Mouse (Mus musculus) embryonic fibroblast, embryonic 13.5 days (primary cell): Measurements from ENCODE around the gene Gm9817. TPM values are rescaled to one million over a fixed set of nuclear protein-coding genes. Genes with fewer than 3 reads are reported as not detected.
A peak's percentile ranks its signal among the peaks of the same experiment; 100 is the strongest.
"Not testable (repeated sequence)": the region's sequence is repeated elsewhere in the genome, so short reads cannot be mapped to it uniquely, and the experiment has no call there.

Source experiments
- H3K27ac ChIP-seq: 2 replicates; pipeline ENCODE4 v1.5.1; 2012; ENCODE audit warnings: low read length, control low read depth, inconsistent platforms; ENCODE audit not compliant: insufficient read depth
- H3K4me1 ChIP-seq: 2 replicates; pipeline ENCODE4 v1.6.1; 2011; ENCODE audit warnings: low read length; ENCODE audit not compliant: control insufficient read depth, insufficient read depth
- H3K4me3 ChIP-seq: 2 replicates; pipeline ENCODE4 v1.5.1; 2011; ENCODE audit warnings: mild to moderate bottlenecking, control low read depth, low read length; ENCODE audit not compliant: insufficient read depth
- CTCF ChIP-seq: IDR thresholded peaks from 2 replicates; pipeline ENCODE4 v1.5.1; 2011; ENCODE audit warnings: mild to moderate bottlenecking, control low read depth, low read length, moderate library complexity, borderline replicate concordance; ENCODE audit not compliant: insufficient read depth
- POLR2A ChIP-seq: IDR thresholded peaks from 2 replicates; pipeline ENCODE4 v1.6.1; 2011; ENCODE audit warnings: low read depth, mild to moderate bottlenecking, control low read depth, low read length, moderate library complexity
- polyA plus RNA-seq: library from polyadenylated mRNA; stranded (reverse); fragments of >200 nt; gene quantifications from 2 replicates; pipeline ENCODE4 v1.2.4, GENCODE M21; 2011; ENCODE audit warnings: low read depth; ENCODE audit not compliant: missing spikeins, insufficient read length

Gene Gm9817
- polyA plus RNA-seq: not detected in 2 replicates

DNA sequence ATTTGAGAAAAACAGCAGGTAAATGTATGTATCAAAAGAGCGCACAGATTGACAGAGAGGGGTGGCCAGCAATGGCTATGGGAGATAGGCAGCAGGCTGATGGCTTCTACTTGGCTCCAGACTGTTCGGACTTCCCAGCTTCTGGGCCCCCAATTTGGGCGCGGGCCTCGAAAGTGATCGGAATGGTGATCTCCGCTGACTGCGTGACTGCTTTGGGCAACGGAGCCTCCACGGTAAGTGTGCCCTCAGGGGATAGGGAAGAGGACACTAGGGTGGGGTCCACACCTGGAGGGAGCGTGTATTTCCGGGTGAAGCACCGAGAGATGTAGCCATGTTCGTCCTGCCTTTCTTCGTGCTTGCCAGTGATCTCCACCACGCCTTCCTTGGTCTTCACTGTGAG lies at the start of gene Gm9817:
Gm9817 (plus strand) TSS at position 301 of the 400 bp plus-strand sequence.
- not testable (repeated sequence) for H3K27ac ChIP-seq, H3K4me1 ChIP-seq, H3K4me3 ChIP-seq

- Histone ChIP-seq H3K4me3 (no peak overlapping the region), H3K4me1 (no peaks in the 10 kb centered on the region), H3K27ac (no peak overlapping the region)
- no peak for TF ChIP-seq CTCF
- TF ChIP-seq POLR2A: no peak
Measured at GRCm38 (mm10) chr13:45029791-45030190, 48.7 kb upstream of the Gm9817 start.

DNA sequence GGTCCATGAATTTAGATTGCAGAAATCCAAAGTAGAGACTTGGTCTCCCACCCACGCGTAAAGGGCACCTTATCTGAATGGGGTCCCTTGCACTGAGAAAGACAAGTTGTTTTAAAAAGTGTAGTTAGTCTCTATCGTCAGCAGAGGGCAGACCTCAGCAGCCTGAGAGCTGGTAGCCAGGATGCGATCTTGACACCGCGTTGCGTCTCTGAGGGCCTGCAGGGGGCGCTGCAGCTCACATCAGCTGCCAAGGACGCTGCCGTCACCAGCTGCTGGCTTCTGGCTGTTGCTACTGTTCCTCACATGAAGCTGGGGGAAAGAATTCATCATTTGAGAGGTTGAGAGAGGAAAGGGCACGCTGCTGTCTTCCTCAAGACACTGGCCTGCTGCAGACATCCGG lies 47.7 kb upstream of the Gm9817 start:
- no peak overlapping the region for H3K4me3 ChIP-seq
- no peak for TF ChIP-seq POLR2A
- TF ChIP-seq CTCF: peak; percentile 100
- no peaks in the 10 kb centered on the region for H3K4me1 ChIP-seq
- no peak overlapping the region for H3K27ac ChIP-seq

- Histone ChIP-seq H3K4me1 (no peaks in the 10 kb centered on the region), H3K27ac (no peak overlapping the region), H3K4me3 (no peak overlapping the region)
- TF ChIP-seq CTCF: no peak
- TF ChIP-seq POLR2A: no peak
Measured at GRCm38 (mm10) chr13:45031314-45031713, 47.2 kb upstream of the Gm9817 start.

DNA sequence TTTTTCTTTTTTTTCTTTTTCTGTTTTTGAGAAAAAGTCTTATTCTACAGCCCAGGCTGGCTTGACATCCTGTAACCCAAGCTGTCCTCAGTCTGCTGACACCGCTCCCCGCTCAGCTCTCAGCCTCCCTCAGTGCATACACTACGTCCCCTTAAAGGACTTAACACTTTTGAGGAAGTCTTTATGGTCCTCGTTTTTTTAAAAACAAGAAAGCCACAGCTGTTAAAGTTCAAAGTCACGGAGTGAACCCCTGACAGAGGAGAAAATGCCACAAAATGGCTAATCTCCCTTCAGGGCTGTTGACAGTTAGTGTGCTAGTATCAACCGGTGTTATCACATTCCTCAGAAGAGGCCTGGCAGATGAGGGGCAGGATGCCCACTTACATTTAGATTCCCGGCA lies 46.7 kb upstream of the Gm9817 start:
- H3K4me1 ChIP-seq: no peaks in the 10 kb centered on the region
- no peak overlapping the region for H3K4me3 ChIP-seq
- H3K27ac ChIP-seq: no peak overlapping the region
- no peak for TF ChIP-seq POLR2A
- TF ChIP-seq CTCF: no peak

- TF ChIP-seq CTCF (no peak), POLR2A (no peak)
- no peaks in the 10 kb centered on the region for H3K4me1 ChIP-seq
- no peak overlapping the region for H3K27ac ChIP-seq
- no peak overlapping the region for H3K4me3 ChIP-seq
Measured at GRCm38 (mm10) chr13:45032484-45032883, 46.0 kb upstream of the Gm9817 start.

- Histone ChIP-seq H3K4me3 (no peak overlapping the region), H3K27ac (no peak overlapping the region), H3K4me1 (no peaks in the 10 kb centered on the region)
- no peak for TF ChIP-seq POLR2A
- no peak for TF ChIP-seq CTCF
Measured at GRCm38 (mm10) chr13:45033360-45033759, 45.1 kb upstream of the Gm9817 start.

GRCm38 (mm10) chr13:45034759-45035158 lies 43.7 kb upstream of the Gm9817 start:
- H3K4me1 ChIP-seq: no peaks in the 10 kb centered on the region
- no peak for TF ChIP-seq POLR2A
- no peak for TF ChIP-seq CTCF
- H3K4me3 ChIP-seq: no peak overlapping the region
- H3K27ac ChIP-seq: no peak overlapping the region

DNA sequence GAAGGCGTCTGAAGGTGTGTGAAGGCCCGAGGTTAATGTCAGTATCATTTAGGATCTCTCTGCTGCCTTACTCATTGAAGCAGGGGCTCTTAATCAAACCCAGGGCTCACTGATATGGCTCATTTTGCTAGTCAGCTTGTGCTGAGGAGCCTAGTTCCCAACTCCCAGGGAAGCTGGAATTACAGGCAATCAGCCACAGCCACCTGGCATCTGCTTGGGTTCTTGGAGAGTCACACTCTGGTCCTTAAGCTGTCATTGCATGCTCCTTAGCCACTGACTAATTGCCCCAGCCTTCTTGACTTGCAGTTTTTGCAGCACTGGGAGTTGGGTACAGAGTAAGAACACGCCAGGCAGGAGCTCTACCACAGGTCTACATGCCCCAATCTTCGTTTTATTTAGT lies 42.1 kb upstream of the Gm9817 start:
- TF ChIP-seq POLR2A (no peak), CTCF (no peak)
- H3K27ac ChIP-seq: no peak overlapping the region
- no peak overlapping the region for H3K4me3 ChIP-seq
- H3K4me1 ChIP-seq: no peaks in the 10 kb centered on the region

GRCm38 (mm10) chr13:45040195-45040594 lies 38.3 kb upstream of the Gm9817 start:
- TF ChIP-seq CTCF (no peak), POLR2A (no peak)
- H3K4me3 ChIP-seq: no peak overlapping the region
- no peak overlapping the region for H3K27ac ChIP-seq
- no peaks in the 10 kb centered on the region for H3K4me1 ChIP-seq

DNA sequence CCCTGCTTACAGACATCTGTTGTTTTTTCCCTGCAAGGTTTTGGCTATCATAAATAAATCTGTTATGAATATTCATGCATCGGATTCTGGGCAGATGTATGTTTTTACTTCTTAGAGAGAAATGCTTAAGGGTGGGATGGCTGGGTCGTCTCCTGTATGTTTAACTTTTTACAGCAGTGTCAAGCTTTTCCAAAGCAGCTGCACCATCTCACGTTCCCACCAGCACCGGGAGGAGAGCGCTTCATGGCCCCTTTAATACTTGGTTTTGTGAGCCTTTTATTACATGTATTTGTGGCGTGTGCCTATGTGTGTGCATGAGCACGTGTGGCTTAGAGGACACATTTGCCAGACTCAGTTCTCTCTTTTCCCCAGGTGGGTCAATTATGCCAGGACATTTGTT lies 37.8 kb upstream of the Gm9817 start:
- Histone ChIP-seq H3K4me3 (no peak overlapping the region), H3K4me1 (no peaks in the 10 kb centered on the region), H3K27ac (no peak overlapping the region)
- TF ChIP-seq CTCF: no peak
- no peak for TF ChIP-seq POLR2A
